Mouse (Mus musculus) liver, postnatal 0 days (tissue): ENCODE data around the gene Ttpal. TPM values are rescaled to one million over a fixed set of nuclear protein-coding genes. Genes with fewer than 3 reads are reported as not detected.
A peak's percentile ranks its signal among the peaks of the same experiment; 100 is the strongest.

Source experiments
- ATAC-seq: fragments of 200-750 bp; cut with Nextera tagmentation; 2 replicates; pipeline ENCODE4 v1.8.0; 2017; ENCODE audit warnings: mild to moderate bottlenecking, moderate library complexity
- DNase-seq: peaks from one replicate; pipeline ENCODE4 v3.0.0-alpha.2; 2016
- H3K27ac ChIP-seq: fragments of 300-500 bp; sonication (generic); 2 replicates; pipeline ENCODE4 v1.5.1; 2014; ENCODE audit warnings: antibody characterized with exemption, moderate library complexity, mild to moderate bottlenecking, low read depth
- H3K27me3 ChIP-seq: fragments of 300-500 bp; sonication (generic); 2 replicates; pipeline ENCODE4 v1.6.1; 2014; ENCODE audit warnings: low read length, control low read depth, mixed read lengths; ENCODE audit not compliant: insufficient read depth
- H3K36me3 ChIP-seq: fragments of 300-500 bp; sonication (generic); replicated peaks from 2 replicates; pipeline ENCODE4 v1.6.1; 2014; ENCODE audit warnings: mild to moderate bottlenecking, control low read depth, low read length, moderate library complexity, mixed read lengths; ENCODE audit not compliant: insufficient read depth
- H3K4me1 ChIP-seq: fragments of 300-500 bp; sonication (generic); 2 replicates; pipeline ENCODE4 v1.6.1; 2014; ENCODE audit warnings: antibody characterized with exemption, mild to moderate bottlenecking, control low read depth; ENCODE audit not compliant: insufficient read depth
- H3K4me2 ChIP-seq: fragments of 300-500 bp; sonication (generic); 2 replicates; pipeline ENCODE4 v1.6.1; 2014; ENCODE audit warnings: low read depth, mild to moderate bottlenecking, low read length, moderate library complexity, mixed read lengths
- H3K4me3 ChIP-seq: fragments of 300-500 bp; sonication (generic); 2 replicates; pipeline ENCODE4 v1.5.1; 2014; ENCODE audit warnings: low read depth, low read length
- H3K9ac ChIP-seq: fragments of 300-500 bp; sonication (generic); replicated peaks from 2 replicates; pipeline ENCODE4 v1.6.1; 2014; ENCODE audit warnings: mild to moderate bottlenecking, moderate library complexity
- H3K9me3 ChIP-seq: fragments of 300-500 bp; sonication (generic); 2 replicates; pipeline ENCODE4 v1.6.1; 2016; ENCODE audit warnings: mild to moderate bottlenecking, control low read depth, low read length, mixed read lengths
- CTCF ChIP-seq: sonication (generic); IDR thresholded peaks from 2 replicates; pipeline ENCODE4 v1.5.1; 2016; ENCODE audit warnings: antibody characterized with exemption, low read depth
- EP300 ChIP-seq: IDR thresholded peaks from 2 replicates; pipeline ENCODE4 v1.6.1; 2016; ENCODE audit warnings: antibody characterized with exemption, low read depth, mild to moderate bottlenecking
- WGBS: fragments of 180-500 bp; shearing (Covaris S2); extraction: QIAGEN DNeasy Blood & Tissue Kit; methylation state at CpG from one replicate; pipeline ENCODE4 v1.1.7; 2014; ENCODE audit not compliant: insufficient replicate concordance; 5-methylcytosine and 5-hydroxymethylcytosine counted together
- polyA plus RNA-seq: library from polyadenylated mRNA; unstranded; fragments of >200 nt; fragmentation: Nextera tagmentation; extraction: Ambion mirVana; gene quantifications from 2 replicates; pipeline ENCODE4 v1.2.1, GENCODE M21; 2015

Gene Ttpal
- polyA plus RNA-seq, 1 experiment from 2014 or later: 9.5 TPM

GRCm38 (mm10) chr2:163580069-163580945 is 21.8 kb upstream of the Ttpal start:
- Histone ChIP-seq H3K9ac (no peak overlapping the region), H3K4me2 (no peak overlapping the region), H3K4me1 (peaks cover 7% of the 10 kb centered on the region), H3K27me3 (no peaks in the 10 kb centered on the region), H3K4me3 (no peak overlapping the region), H3K9me3 (no peaks in the 10 kb centered on the region), H3K36me3 (no peaks in the 10 kb centered on the region), H3K27ac (no peak overlapping the region)
- DNase-seq (peak; percentile 52), ATAC-seq (peak; percentile 76)
- WGBS: 52% methylated on average over 13 of the region's 13 CpGs
- TF ChIP-seq EP300 (peak; percentile 15; the same call in 1 of the 2 replicates), CTCF (no peak)

GRCm38 (mm10) chr2:163583226-163584087 is 18.7 kb upstream of the Ttpal start:
- H3K27ac ChIP-seq: no peak overlapping the region
- no peak for TF ChIP-seq CTCF
- no peak for TF ChIP-seq EP300
- WGBS: 95% methylated on average over 10 of the region's 10 CpGs
- H3K9me3 ChIP-seq: no peaks in the 10 kb centered on the region
- H3K9ac ChIP-seq: no peak overlapping the region
- no peaks in the 10 kb centered on the region for H3K27me3 ChIP-seq
- DNase-seq (no peak), ATAC-seq (no peak)
- no peaks in the 10 kb centered on the region for H3K36me3 ChIP-seq
- peaks cover 17% of the 10 kb centered on the region for H3K4me1 ChIP-seq
- H3K4me2 ChIP-seq: no peak overlapping the region
- H3K4me3 ChIP-seq: no peak overlapping the region

GRCm38 (mm10) chr2:163584088-163584426 is 18.1 kb upstream of the Ttpal start:
- Histone ChIP-seq H3K9me3 (no peaks in the 10 kb centered on the region), H3K4me1 (peaks cover 21% of the 10 kb centered on the region), H3K36me3 (no peaks in the 10 kb centered on the region), H3K4me2 (no peak overlapping the region), H3K9ac (no peak overlapping the region), H3K27me3 (no peaks in the 10 kb centered on the region), H3K4me3 (no peak overlapping the region), H3K27ac (no peak overlapping the region)
- DNase-seq (no peak), ATAC-seq (no peak)
- WGBS: 82% methylated on average over 10 of the region's 10 CpGs
- TF ChIP-seq CTCF (no peak), EP300 (no peak)

- Histone ChIP-seq H3K36me3 (no peaks in the 10 kb centered on the region), H3K4me1 (peaks cover 32% of the 10 kb centered on the region), H3K27ac (peak overlapping the region; percentile 90), H3K27me3 (no peaks in the 10 kb centered on the region), H3K9ac (no peak overlapping the region), H3K9me3 (no peaks in the 10 kb centered on the region), H3K4me2 (no peak overlapping the region), H3K4me3 (no peak overlapping the region)
- peak; percentile 91 for ATAC-seq
- WGBS: 41% methylated on average over 19 of the region's 19 CpGs
- TF ChIP-seq EP300 (peak; percentile 79), CTCF (peak; percentile 93)
- peak; percentile 82 for DNase-seq
These were observed 15.5 kb upstream of the Ttpal start for GRCm38 (mm10) chr2:163586384-163587261.

- no peak overlapping the region for H3K4me2 ChIP-seq
- no peaks in the 10 kb centered on the region for H3K27me3 ChIP-seq
- 32% methylated on average over 5 of the region's 5 CpGs for WGBS
- H3K4me3 ChIP-seq: no peak overlapping the region
- peak; percentile 58 for ATAC-seq
- H3K9ac ChIP-seq: no peak overlapping the region; the same call in 1 of the 2 replicates
- H3K9me3 ChIP-seq: no peaks in the 10 kb centered on the region
- H3K4me1 ChIP-seq: peaks cover 32% of the 10 kb centered on the region
- no peak for TF ChIP-seq EP300
- no peak for TF ChIP-seq CTCF
- H3K36me3 ChIP-seq: no peaks in the 10 kb centered on the region
- DNase-seq: peak; percentile 47
- peak overlapping the region; percentile 90 for H3K27ac ChIP-seq
These were observed 14.6 kb upstream of the Ttpal start for GRCm38 (mm10) chr2:163587506-163587905.
